Mouse (Mus musculus): Measurements from ENCODE around the gene Pcgf2. TPM values are rescaled to one million over a fixed set of nuclear protein-coding genes. Genes with fewer than 3 reads are reported as not detected.

Gene Pcgf2
- polyA plus RNA-seq, 1 experiment: 29.2 TPM

GRCm38 (mm10) chr11:97670234-97671176, 29.8 kb downstream of the Pcgf2 start:
- Histone ChIP-seq H3K4me3 (ENCODE audit: insufficient read depth, poor library complexity, severe bottlenecking) (no peak overlapping the region), H3K27me3 (ENCODE audit: control insufficient read depth, insufficient read depth, insufficient read length) (no peaks in the 10 kb centered on the region), H3ac (ENCODE audit: control insufficient read depth, insufficient read length, low read depth) (no peak overlapping the region), H3K36me3 (ENCODE audit: control insufficient read depth, insufficient read depth) (peaks cover 59% of the 10 kb centered on the region), H3K79me3 (ENCODE audit: low read depth) (peaks cover 4% of the 10 kb centered on the region), H3K79me2 (ENCODE audit: control insufficient read depth, insufficient read depth) (peaks cover 12% of the 10 kb centered on the region)
- TF ChIP-seq FOSL1 (IDR thresholded peaks at IDR 0.05; ENCODE audit: insufficient read depth, low read length, poor library complexity, severe bottlenecking) (no peak), MYOG (IDR thresholded peaks at IDR 0.05; ENCODE audit: control insufficient read depth, extremely low read depth, insufficient read length) (no peak), CEBPB (IDR thresholded peaks at IDR 0.05; ENCODE audit: low read depth) (no peak), USF1 (IDR thresholded peaks at IDR 0.05; ENCODE audit: low read depth) (no peak), MAX (IDR thresholded peaks at IDR 0.05) (no peak), CTCF (IDR thresholded peaks at IDR 0.05; ENCODE audit: control insufficient read depth, insufficient read depth, insufficient read length) (no peak), MYOD1 (IDR thresholded peaks at IDR 0.05; ENCODE audit: control insufficient read depth, insufficient read length, low read depth) (no peak)

GRCm38 (mm10) chr11:97669829-97670228, 30.5 kb downstream of the Pcgf2 start:
- TF ChIP-seq MAX (IDR thresholded peaks at IDR 0.05) (no peak), CTCF (IDR thresholded peaks at IDR 0.05; ENCODE audit: control insufficient read depth, insufficient read depth, insufficient read length) (no peak), MYOD1 (IDR thresholded peaks at IDR 0.05; ENCODE audit: control insufficient read depth, insufficient read length, low read depth) (no peak), USF1 (IDR thresholded peaks at IDR 0.05; ENCODE audit: low read depth) (no peak), FOSL1 (IDR thresholded peaks at IDR 0.05; ENCODE audit: insufficient read depth, low read length, poor library complexity, severe bottlenecking) (no peak), MYOG (IDR thresholded peaks at IDR 0.05; ENCODE audit: control insufficient read depth, extremely low read depth, insufficient read length) (no peak), CEBPB (IDR thresholded peaks at IDR 0.05; ENCODE audit: low read depth) (no peak)
- Histone ChIP-seq H3K36me3 (ENCODE audit: control insufficient read depth, insufficient read depth) (peaks cover 55% of the 10 kb centered on the region), H3K27me3 (ENCODE audit: control insufficient read depth, insufficient read depth, insufficient read length) (no peaks in the 10 kb centered on the region), H3K4me3 (ENCODE audit: insufficient read depth, poor library complexity, severe bottlenecking) (no peak overlapping the region), H3K79me2 (ENCODE audit: control insufficient read depth, insufficient read depth) (peaks cover 19% of the 10 kb centered on the region), H3ac (ENCODE audit: control insufficient read depth, insufficient read length, low read depth) (no peak overlapping the region), H3K79me3 (ENCODE audit: low read depth) (peaks cover 10% of the 10 kb centered on the region)

- TF ChIP-seq FOSL1 (IDR thresholded peaks at IDR 0.05; ENCODE audit: insufficient read depth, low read length, poor library complexity, severe bottlenecking) (no peak), CEBPB (IDR thresholded peaks at IDR 0.05; ENCODE audit: low read depth) (no peak), MYOD1 (IDR thresholded peaks at IDR 0.05; ENCODE audit: control insufficient read depth, insufficient read length, low read depth) (no peak), MYOG (IDR thresholded peaks at IDR 0.05; ENCODE audit: control insufficient read depth, extremely low read depth, insufficient read length) (no peak), MAX (IDR thresholded peaks at IDR 0.05) (no peak), CTCF (IDR thresholded peaks at IDR 0.05; ENCODE audit: control insufficient read depth, insufficient read depth, insufficient read length) (no peak), USF1 (IDR thresholded peaks at IDR 0.05; ENCODE audit: low read depth) (no peak)
- H3K79me3 ChIP-seq (ENCODE audit: low read depth): peaks cover 14% of the 10 kb centered on the region
- no peak overlapping the region for H3K4me3 ChIP-seq (ENCODE audit: insufficient read depth, poor library complexity, severe bottlenecking)
- no peaks in the 10 kb centered on the region for H3K27me3 ChIP-seq (ENCODE audit: control insufficient read depth, insufficient read depth, insufficient read length)
- H3ac ChIP-seq (ENCODE audit: control insufficient read depth, insufficient read length, low read depth): no peak overlapping the region
- H3K36me3 ChIP-seq (ENCODE audit: control insufficient read depth, insufficient read depth): peaks cover 50% of the 10 kb centered on the region
- peaks cover 25% of the 10 kb centered on the region for H3K79me2 ChIP-seq (ENCODE audit: control insufficient read depth, insufficient read depth)
Observed at GRCm38 (mm10) chr11:97669268-97669667, 31.0 kb downstream of the Pcgf2 start.

- Histone ChIP-seq H3ac (ENCODE audit: control insufficient read depth, insufficient read length, low read depth) (no peak overlapping the region), H3K4me3 (ENCODE audit: insufficient read depth, poor library complexity, severe bottlenecking) (no peak overlapping the region), H3K79me3 (ENCODE audit: low read depth) (peaks cover 19% of the 10 kb centered on the region), H3K79me2 (ENCODE audit: control insufficient read depth, insufficient read depth) (peaks cover 34% of the 10 kb centered on the region), H3K36me3 (ENCODE audit: control insufficient read depth, insufficient read depth) (peaks cover 47% of the 10 kb centered on the region), H3K27me3 (ENCODE audit: control insufficient read depth, insufficient read depth, insufficient read length) (no peaks in the 10 kb centered on the region)
- TF ChIP-seq MAX (IDR thresholded peaks at IDR 0.05) (no peak), MYOG (IDR thresholded peaks at IDR 0.05; ENCODE audit: control insufficient read depth, extremely low read depth, insufficient read length) (no peak), CEBPB (IDR thresholded peaks at IDR 0.05; ENCODE audit: low read depth) (no peak), CTCF (IDR thresholded peaks at IDR 0.05; ENCODE audit: control insufficient read depth, insufficient read depth, insufficient read length) (no peak), MYOD1 (IDR thresholded peaks at IDR 0.05; ENCODE audit: control insufficient read depth, insufficient read length, low read depth) (no peak), USF1 (IDR thresholded peaks at IDR 0.05; ENCODE audit: low read depth) (no peak), FOSL1 (IDR thresholded peaks at IDR 0.05; ENCODE audit: insufficient read depth, low read length, poor library complexity, severe bottlenecking) (no peak)
Observed at GRCm38 (mm10) chr11:97668160-97668559, 32.1 kb downstream of the Pcgf2 start.

- Histone ChIP-seq H3K79me2 (ENCODE audit: control insufficient read depth, insufficient read depth) (peaks cover 34% of the 10 kb centered on the region), H3K4me3 (ENCODE audit: insufficient read depth, poor library complexity, severe bottlenecking) (no peak overlapping the region), H3K79me3 (ENCODE audit: low read depth) (peaks cover 19% of the 10 kb centered on the region), H3K36me3 (ENCODE audit: control insufficient read depth, insufficient read depth) (peaks cover 35% of the 10 kb centered on the region), H3ac (ENCODE audit: control insufficient read depth, insufficient read length, low read depth) (no peak overlapping the region), H3K27me3 (ENCODE audit: control insufficient read depth, insufficient read depth, insufficient read length) (no peaks in the 10 kb centered on the region)
- TF ChIP-seq USF1 (IDR thresholded peaks at IDR 0.05; ENCODE audit: low read depth) (no peak), MAX (IDR thresholded peaks at IDR 0.05) (no peak), MYOG (IDR thresholded peaks at IDR 0.05; ENCODE audit: control insufficient read depth, extremely low read depth, insufficient read length) (no peak), FOSL1 (IDR thresholded peaks at IDR 0.05; ENCODE audit: insufficient read depth, low read length, poor library complexity, severe bottlenecking) (no peak), CEBPB (IDR thresholded peaks at IDR 0.05; ENCODE audit: low read depth) (no peak), CTCF (IDR thresholded peaks at IDR 0.05; ENCODE audit: control insufficient read depth, insufficient read depth, insufficient read length) (no peak), MYOD1 (IDR thresholded peaks at IDR 0.05; ENCODE audit: control insufficient read depth, insufficient read length, low read depth) (no peak)
Observed at GRCm38 (mm10) chr11:97666794-97667193, 33.5 kb downstream of the Pcgf2 start.

Measured in C2C12 (cell line).